Mouse (Mus musculus) lung, embryonic 15.5 days (tissue): ENCODE measurements at regions not wholly inside any gene's neighbourhood (a gene's known extent, or its start where the extent isn't known, plus 50 kb on each side); places are given as distances from the start of the nearest gene placed in this dataset.

Source experiments
- ATAC-seq: fragments of 200-750 bp; cut with Nextera tagmentation; 2 replicates; pipeline ENCODE4 v1.8.0; 2017; ENCODE audit warnings: moderate number of reproducible peaks, borderline replicate concordance; ENCODE audit not compliant: low FRiP score, low TSS enrichment; ENCODE audit errors: extremely low read depth
- H3K27ac ChIP-seq: fragments of 300-500 bp; sonication (generic); 2 replicates; pipeline ENCODE4 v1.5.1; 2015; ENCODE audit warnings: moderate library complexity, mild to moderate bottlenecking, inconsistent platforms
- H3K27me3 ChIP-seq: fragments of 300-500 bp; sonication (generic); 2 replicates; pipeline ENCODE4 v1.6.1; 2015; ENCODE audit warnings: inconsistent platforms
- H3K36me3 ChIP-seq: fragments of 300-500 bp; sonication (generic); 2 replicates; pipeline ENCODE4 v1.6.1; 2015; ENCODE audit warnings: inconsistent platforms
- H3K4me1 ChIP-seq: fragments of 300-500 bp; sonication (generic); 2 replicates; pipeline ENCODE4 v1.6.1; 2015; ENCODE audit warnings: inconsistent platforms
- H3K4me2 ChIP-seq: fragments of 300-500 bp; sonication (generic); 2 replicates; pipeline ENCODE4 v1.6.1; 2015; ENCODE audit warnings: inconsistent platforms, mild to moderate bottlenecking, moderate library complexity
- H3K4me3 ChIP-seq: fragments of 300-500 bp; sonication (generic); 2 replicates; pipeline ENCODE4 v1.5.1; 2015; ENCODE audit warnings: mild to moderate bottlenecking, inconsistent platforms
- H3K9ac ChIP-seq: fragments of 300-500 bp; sonication (generic); 2 replicates; pipeline ENCODE4 v1.6.1; 2015; ENCODE audit warnings: inconsistent platforms
- H3K9me3 ChIP-seq: fragments of 300-500 bp; sonication (generic); 2 replicates; pipeline ENCODE4 v1.6.1; 2016; ENCODE audit warnings: inconsistent platforms
- WGBS: fragments of 180-500 bp; shearing (Covaris S2); methylation state at CpG from one replicate; pipeline ENCODE4 v1.1.7; 2015; 5-methylcytosine and 5-hydroxymethylcytosine counted together

DNA sequence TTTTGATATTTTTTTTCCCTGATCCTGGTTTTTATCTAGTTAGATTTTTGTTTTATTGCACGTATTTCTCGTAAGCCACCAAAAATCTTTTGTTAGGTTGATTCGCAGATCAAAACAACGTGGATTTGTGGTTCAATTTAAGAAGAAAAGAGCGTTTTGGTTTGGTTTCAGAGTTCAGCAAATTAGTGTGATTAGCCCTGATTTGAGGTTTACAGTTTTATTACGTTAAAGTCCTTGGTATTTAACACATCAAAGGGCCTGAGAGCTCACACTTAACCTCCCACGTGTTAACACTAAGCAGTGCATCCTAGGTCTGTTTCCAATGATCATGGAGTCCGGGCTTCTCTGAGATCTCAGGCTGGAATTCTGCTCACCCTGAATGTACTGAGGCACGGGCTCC lies 107.5 kb upstream of the Smim23 start:
- WGBS = 61% methylated on average over 9 of the region's 9 CpGs
- no peak for ATAC-seq
- H3K4me3 ChIP-seq = no peak overlapping the region
- no peaks in the 10 kb centered on the region for H3K9me3 ChIP-seq
- peaks cover 19% of the 10 kb centered on the region for H3K4me1 ChIP-seq
- H3K27me3 ChIP-seq = no peaks in the 10 kb centered on the region
- H3K9ac ChIP-seq = no peak overlapping the region
- no peaks in the 10 kb centered on the region for H3K36me3 ChIP-seq
- H3K4me2 ChIP-seq = no peak overlapping the region
- H3K27ac ChIP-seq = no peak overlapping the region

DNA sequence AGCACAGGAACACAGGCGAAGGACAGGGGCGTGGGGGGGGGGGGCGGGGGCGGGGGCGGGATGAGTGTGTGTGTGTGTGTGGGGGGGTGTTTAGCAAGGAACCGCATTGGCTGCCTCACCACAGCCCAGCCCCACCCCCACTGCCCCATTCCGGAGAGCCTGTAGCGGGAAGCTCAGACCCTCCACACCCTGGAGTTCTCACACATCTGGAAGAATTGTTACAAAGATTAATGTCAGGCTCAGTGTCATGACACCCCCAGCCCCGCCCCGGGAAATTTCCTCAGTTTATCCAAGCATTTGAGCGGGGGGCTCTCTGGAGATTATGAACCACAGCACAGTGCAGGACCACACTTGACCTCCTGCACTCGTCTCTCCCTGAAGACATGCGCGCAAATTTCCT lies 106.6 kb upstream of the Smim23 start:
- no peak overlapping the region for H3K4me3 ChIP-seq
- H3K27me3 ChIP-seq = no peaks in the 10 kb centered on the region
- no peak for ATAC-seq
- no peak overlapping the region for H3K4me2 ChIP-seq
- WGBS = 7% methylated on average over 11 of the region's 14 CpGs
- H3K27ac ChIP-seq = no peak overlapping the region
- H3K9me3 ChIP-seq = no peaks in the 10 kb centered on the region
- peaks cover 25% of the 10 kb centered on the region for H3K4me1 ChIP-seq
- no peaks in the 10 kb centered on the region for H3K36me3 ChIP-seq
- no peak overlapping the region for H3K9ac ChIP-seq

DNA sequence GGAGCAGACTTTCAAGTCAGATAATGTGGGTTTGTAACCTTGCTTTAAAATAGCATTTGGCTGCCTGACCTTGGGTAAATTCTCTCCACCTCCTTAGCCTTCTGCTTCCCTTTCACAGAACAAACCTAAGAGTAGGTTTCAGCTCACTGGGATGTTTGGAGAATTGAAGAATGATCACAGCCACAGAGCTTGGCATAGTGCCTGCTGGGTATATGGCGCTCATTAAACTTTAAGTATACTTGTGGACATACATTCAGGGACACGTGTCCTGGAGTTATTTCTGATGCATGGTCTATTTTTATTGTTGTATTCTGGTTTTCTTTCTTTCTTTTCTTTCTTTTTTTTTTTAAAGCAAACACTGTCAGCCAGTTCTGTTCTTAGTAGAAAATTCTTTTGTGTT lies 104.4 kb upstream of the Smim23 start:
- Histone ChIP-seq H3K27me3 (no peaks in the 10 kb centered on the region), H3K9me3 (no peaks in the 10 kb centered on the region), H3K4me2 (no peak overlapping the region), H3K36me3 (no peaks in the 10 kb centered on the region), H3K9ac (no peak overlapping the region), H3K27ac (peak overlapping the region; percentile 13; the same call in 1 of the 2 replicates), H3K4me1 (peaks cover 36% of the 10 kb centered on the region), H3K4me3 (no peak overlapping the region)
- whole genome bisulfite sequencing = 23% methylated on average over 2 of the region's 2 CpGs
- no peak for ATAC-seq

DNA sequence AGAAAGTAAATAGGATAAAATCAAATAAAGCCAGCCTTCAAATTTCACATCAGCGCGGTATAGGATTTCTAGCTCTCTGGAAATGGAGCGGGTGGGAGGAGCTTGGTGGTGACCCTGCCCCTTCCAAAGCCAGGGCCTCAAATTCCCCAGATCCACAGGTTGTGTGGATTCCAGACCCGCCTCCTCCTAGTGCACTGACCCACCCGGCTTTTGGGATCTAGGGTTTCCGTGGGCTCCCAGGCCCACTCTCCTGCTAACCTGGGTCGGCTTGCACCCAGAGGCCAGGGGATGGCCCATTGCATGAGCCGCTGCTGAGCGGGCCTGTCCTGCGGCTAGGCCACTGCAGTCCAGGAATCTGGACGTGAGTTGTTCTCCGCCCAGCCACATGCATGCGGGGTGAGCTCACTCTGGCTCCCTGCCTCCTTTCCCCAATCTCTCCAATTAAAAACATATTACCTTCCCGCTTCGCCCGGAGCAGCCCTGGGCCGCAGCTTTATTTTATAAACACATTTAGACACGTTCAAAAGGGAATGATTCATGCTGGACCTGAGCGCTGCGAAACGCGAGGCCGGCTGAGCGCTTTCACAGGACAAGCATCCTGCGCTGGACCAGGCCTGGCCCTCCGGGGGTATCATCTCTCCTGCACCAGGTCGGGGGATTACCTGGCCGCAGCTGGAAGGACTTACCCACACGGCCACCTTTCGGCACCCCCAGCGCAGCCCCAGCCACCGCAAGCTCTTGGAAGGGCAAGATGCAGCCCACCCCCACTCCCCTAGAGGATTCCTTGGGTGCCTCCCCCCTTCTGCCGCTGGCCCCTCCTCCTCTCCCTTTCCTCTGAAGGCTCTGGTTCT lies 101.2 kb upstream of the Smim23 start:
- H3K36me3 ChIP-seq = no peaks in the 10 kb centered on the region
- peak overlapping the region; percentile 76 for H3K27ac ChIP-seq
- peak overlapping the region; percentile 22 for H3K4me3 ChIP-seq
- 3% methylated on average over 33 of the region's 33 CpGs for WGBS
- H3K27me3 ChIP-seq = no peaks in the 10 kb centered on the region
- H3K9ac ChIP-seq = 0 out of 2 replicates have a peak overlapping the region, but pooled peaks have one; percentile 13
- H3K4me1 ChIP-seq = peaks cover 31% of the 10 kb centered on the region
- peak; percentile 74 for ATAC-seq
- H3K9me3 ChIP-seq = no peaks in the 10 kb centered on the region
- H3K4me2 ChIP-seq = peak overlapping the region; percentile 55

DNA sequence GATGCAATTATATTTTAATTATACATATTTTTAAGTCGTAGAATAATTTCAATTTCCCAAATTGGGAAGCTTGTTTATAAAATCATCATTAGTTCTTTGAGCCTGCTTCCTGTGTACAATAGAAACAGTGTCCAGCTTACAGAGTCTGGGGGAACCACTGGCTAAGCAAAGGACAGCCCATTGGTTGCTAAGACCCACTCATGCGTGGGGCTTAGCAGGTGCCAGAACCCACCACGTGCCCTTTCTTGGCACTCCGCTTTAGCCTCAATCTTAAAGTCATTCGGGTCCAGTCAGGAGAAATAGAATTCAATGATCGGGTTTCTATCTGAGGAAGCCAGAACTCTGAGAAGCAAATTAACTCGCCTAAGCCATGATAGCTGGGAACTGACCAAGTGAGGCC lies 100.5 kb upstream of the Smim23 start:
- 65% methylated on average over 7 of the region's 7 CpGs for WGBS
- Histone ChIP-seq H3K36me3 (no peaks in the 10 kb centered on the region), H3K9ac (no peak overlapping the region), H3K27me3 (no peaks in the 10 kb centered on the region), H3K4me3 (no peak overlapping the region), H3K4me2 (peak overlapping the region; percentile 55; the same call in 1 of the 2 replicates), H3K27ac (peak overlapping the region; percentile 76; the same call in 1 of the 2 replicates), H3K9me3 (no peaks in the 10 kb centered on the region), H3K4me1 (peaks cover 31% of the 10 kb centered on the region)
- ATAC-seq = no peak

DNA sequence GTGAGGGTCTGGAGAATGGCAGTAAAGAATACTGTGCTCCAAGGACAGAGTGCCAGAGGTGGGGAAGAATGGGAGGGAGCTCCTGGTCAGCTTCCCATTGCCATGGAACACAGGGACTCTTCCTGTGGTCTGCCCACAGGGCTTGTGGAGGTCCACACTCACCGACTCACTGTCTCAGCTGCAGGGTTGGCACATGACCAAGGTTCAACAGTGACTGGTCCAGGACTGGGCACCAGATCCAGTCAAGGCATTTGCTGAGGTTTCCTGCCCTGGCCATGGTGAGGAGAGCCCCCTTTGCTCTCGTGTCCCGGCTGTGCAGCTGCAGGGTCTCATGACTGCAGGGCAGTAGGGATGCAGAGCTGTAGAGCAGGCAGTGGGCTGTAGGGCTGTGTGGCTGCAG lies 88.7 kb upstream of the Smim23 start:
- Histone ChIP-seq H3K36me3 (no peaks in the 10 kb centered on the region), H3K27ac (no peak overlapping the region), H3K27me3 (no peaks in the 10 kb centered on the region), H3K4me2 (no peak overlapping the region), H3K9ac (no peak overlapping the region), H3K4me3 (no peak overlapping the region), H3K9me3 (no peaks in the 10 kb centered on the region), H3K4me1 (peaks cover 3% of the 10 kb centered on the region; the same call in 1 of the 2 replicates)
- no peak for ATAC-seq
- whole genome bisulfite sequencing = 56% methylated on average over 3 of the region's 3 CpGs

DNA sequence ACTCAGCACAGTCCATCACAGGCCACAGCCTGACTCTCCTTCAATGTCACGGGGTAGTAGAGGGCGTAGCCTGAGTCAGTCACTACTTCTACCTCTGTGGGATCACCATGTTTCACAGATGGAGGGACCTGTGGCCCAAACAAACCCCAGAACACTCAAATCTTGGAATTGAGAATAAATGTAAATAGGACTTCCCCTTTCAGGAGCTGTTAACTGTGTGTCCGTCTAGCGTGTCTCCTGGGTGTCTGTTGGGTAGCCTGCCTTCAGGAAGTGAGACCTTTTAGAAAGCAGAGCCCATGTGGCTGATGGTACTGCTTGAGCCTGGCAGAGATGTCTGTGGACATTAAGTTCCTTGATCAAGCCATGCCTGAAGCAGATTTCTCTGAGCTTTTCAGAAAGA lies 87.4 kb upstream of the Smim23 start:
- Histone ChIP-seq H3K4me1 (peaks cover 13% of the 10 kb centered on the region), H3K9ac (no peak overlapping the region), H3K4me2 (no peak overlapping the region), H3K36me3 (no peaks in the 10 kb centered on the region), H3K9me3 (no peaks in the 10 kb centered on the region), H3K4me3 (no peak overlapping the region), H3K27ac (no peak overlapping the region), H3K27me3 (no peaks in the 10 kb centered on the region)
- WGBS = 75% methylated on average over 4 of the region's 4 CpGs
- ATAC-seq = no peak

DNA sequence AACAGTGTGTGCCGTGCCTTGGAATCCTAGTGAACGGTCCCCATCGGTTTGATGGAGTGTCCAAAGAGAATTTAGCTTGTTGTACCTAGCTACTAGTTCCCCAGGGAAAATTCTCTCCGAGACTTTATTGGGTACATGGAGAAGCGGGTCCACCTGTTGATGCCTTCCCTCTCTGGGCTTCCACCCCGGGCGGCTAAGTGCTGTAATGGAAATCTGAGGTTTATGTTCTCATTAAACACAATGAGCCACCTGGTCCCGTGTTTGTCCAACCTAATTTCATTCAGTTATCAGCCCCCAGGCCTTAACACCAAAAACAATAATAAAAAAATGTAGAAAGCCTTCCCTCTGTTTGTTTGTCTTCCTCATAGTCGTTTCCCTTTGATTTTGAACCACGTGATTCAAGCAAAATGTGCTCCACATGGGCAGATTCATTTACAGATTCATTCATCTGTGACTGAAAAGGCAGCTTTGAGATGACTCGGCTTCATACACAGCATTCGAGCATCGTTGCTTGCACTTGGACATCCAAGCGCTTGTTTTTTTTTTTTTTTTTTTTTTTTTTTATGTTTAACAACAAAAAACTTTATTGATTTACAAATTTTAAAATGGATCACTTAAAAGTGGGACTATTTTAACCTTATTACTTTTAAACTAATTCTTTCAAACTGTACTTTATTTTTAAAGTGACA lies 84.5 kb upstream of the Smim23 start:
- Histone ChIP-seq H3K27ac (no peak overlapping the region), H3K9me3 (no peaks in the 10 kb centered on the region), H3K4me1 (peaks cover 13% of the 10 kb centered on the region), H3K9ac (no peak overlapping the region), H3K4me2 (no peak overlapping the region), H3K36me3 (no peaks in the 10 kb centered on the region), H3K27me3 (no peaks in the 10 kb centered on the region), H3K4me3 (no peak overlapping the region)
- WGBS = 74% methylated on average over 14 of the region's 14 CpGs
- ATAC-seq = no peak

DNA sequence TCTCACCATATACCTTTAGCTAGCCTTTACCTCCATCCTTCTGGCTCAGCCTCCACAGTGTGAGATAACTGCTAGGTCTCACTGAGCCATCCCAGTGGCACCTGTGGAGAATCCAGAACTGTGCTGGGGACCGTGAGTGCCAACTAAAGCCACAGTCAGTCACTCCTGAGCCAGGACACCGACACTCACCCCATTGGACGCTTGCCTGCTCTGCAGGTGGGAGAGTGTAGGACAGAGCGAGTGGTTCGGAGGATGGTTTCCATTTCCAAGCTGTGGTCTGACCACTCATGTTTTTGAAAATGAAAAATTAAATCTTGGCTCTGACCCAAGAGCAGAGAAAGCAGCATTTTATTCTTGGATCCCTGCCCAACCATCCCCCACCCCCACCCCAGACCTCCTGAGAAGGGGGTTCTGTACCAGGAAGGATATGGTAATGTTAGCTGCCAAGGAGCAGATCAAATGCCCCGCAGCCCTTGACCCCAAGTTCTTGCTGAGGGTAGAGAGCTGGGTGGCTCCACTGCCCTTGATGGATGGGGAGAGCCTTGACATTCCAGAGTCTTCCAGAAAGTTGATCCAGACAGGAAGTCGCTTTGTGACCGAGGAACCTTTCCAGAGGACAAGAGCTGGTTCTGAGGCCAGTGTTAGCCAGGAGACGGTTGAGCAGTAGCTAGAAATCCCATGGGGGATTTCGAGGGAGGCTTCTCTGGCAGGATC lies 83.3 kb upstream of the Smim23 start:
- Histone ChIP-seq H3K4me1 (peaks cover 13% of the 10 kb centered on the region), H3K4me3 (no peak overlapping the region), H3K27me3 (no peaks in the 10 kb centered on the region), H3K36me3 (no peaks in the 10 kb centered on the region), H3K27ac (0 out of 2 replicates have a peak overlapping the region, but pooled peaks have one; percentile 9), H3K9me3 (no peaks in the 10 kb centered on the region), H3K4me2 (no peak overlapping the region), H3K9ac (no peak overlapping the region)
- 17% methylated on average over 10 of the region's 10 CpGs for WGBS
- peak; percentile 64; the same call in 1 of the 2 replicates for ATAC-seq

DNA sequence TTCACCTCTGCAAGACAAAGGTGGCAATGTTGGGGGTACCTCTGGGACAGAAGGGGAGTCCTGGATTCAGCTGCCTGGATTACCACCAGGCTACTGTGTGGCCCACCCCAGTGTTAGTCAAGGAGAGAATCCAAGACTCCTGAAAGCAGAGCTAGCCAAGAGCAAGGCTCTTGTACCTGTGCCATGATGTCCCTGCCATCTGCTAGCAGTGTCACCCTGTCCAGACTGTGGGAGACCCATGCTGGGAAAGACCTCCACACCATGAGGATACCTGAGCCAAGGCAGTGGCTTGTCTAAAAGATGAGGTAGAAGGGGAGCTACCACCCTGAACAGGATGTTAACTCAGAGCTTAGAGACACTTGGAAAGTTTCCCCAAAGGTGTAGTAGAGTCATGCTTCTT lies 79.6 kb upstream of the Smim23 start:
- Histone ChIP-seq H3K9me3 (no peaks in the 10 kb centered on the region), H3K4me2 (no peak overlapping the region), H3K36me3 (no peaks in the 10 kb centered on the region), H3K27ac (no peak overlapping the region), H3K4me1 (peaks cover 13% of the 10 kb centered on the region), H3K4me3 (no peak overlapping the region), H3K9ac (no peak overlapping the region), H3K27me3 (no peaks in the 10 kb centered on the region)
- ATAC-seq = no peak

DNA sequence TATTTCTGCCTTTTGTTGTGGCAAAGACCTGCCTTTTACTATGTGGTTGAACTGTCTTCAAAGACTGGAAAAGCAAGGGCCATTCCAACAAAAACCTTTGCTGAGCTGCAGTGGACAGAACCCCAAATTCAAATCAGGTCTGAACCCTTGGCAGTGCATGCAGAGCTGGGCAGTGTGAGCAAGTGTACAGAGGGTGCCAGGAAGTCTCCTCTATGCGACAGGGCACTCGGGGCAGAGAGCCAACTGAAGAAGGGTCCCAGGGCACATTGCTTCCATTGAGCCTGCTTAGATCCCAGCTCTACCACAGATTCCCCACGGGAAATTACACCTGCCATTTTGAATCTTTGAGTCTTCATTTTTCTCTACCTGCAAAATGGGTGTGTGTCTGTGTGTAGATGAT lies 79.0 kb upstream of the Smim23 start:
- Histone ChIP-seq H3K9ac (no peak overlapping the region), H3K27me3 (no peaks in the 10 kb centered on the region), H3K27ac (no peak overlapping the region), H3K36me3 (no peaks in the 10 kb centered on the region), H3K4me3 (no peak overlapping the region), H3K4me1 (peaks cover 13% of the 10 kb centered on the region), H3K4me2 (no peak overlapping the region), H3K9me3 (no peaks in the 10 kb centered on the region)
- no peak for ATAC-seq
- 84% methylated on average over 3 of the region's 3 CpGs for WGBS

DNA sequence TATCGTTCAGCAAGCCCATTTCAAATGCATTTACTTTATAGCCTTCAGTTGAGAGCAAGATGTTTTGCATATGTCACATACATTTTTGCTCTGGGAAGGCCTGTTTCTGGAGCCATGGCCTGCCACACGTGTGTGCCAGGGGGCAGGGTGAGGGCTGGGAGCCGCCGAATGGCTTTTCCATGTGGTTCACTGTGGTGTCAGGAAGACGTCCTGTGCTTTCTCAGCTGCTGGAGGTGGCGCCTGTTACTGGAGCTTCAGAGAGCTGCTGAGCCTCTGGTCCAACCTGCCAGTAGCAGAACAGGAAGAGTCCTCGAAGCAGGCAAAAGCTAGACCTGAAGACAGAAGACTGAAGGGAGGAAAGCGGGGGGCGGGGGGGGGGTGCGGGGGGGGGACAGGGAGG lies 78.5 kb upstream of the Smim23 start:
- H3K36me3 ChIP-seq = no peaks in the 10 kb centered on the region
- H3K4me2 ChIP-seq = no peak overlapping the region
- ATAC-seq = no peak
- H3K4me3 ChIP-seq = no peak overlapping the region
- peaks cover 8% of the 10 kb centered on the region for H3K4me1 ChIP-seq
- H3K27ac ChIP-seq = no peak overlapping the region
- WGBS = 32% methylated on average over 6 of the region's 10 CpGs
- H3K9me3 ChIP-seq = no peaks in the 10 kb centered on the region
- no peaks in the 10 kb centered on the region for H3K27me3 ChIP-seq
- no peak overlapping the region for H3K9ac ChIP-seq
